Mouse (Mus musculus) embryonic fibroblast, embryonic 13.5 days (primary cell): ENCODE data around the gene Mag. TPM values are rescaled to one million over a fixed set of nuclear protein-coding genes. Genes with fewer than 3 reads are reported as not detected.
"Not testable (repeated sequence)": the region's sequence is repeated elsewhere in the genome, so short reads cannot be mapped to it uniquely, and the experiment has no call there.

ENCODE experiments used
- H3K27ac ChIP-seq: 2 replicates; pipeline ENCODE4 v1.5.1; 2012; ENCODE audit warnings: low read length, control low read depth, inconsistent platforms; ENCODE audit not compliant: insufficient read depth
- H3K4me1 ChIP-seq: 2 replicates; pipeline ENCODE4 v1.6.1; 2011; ENCODE audit warnings: low read length; ENCODE audit not compliant: control insufficient read depth, insufficient read depth
- H3K4me3 ChIP-seq: 2 replicates; pipeline ENCODE4 v1.5.1; 2011; ENCODE audit warnings: mild to moderate bottlenecking, control low read depth, low read length; ENCODE audit not compliant: insufficient read depth
- CTCF ChIP-seq: IDR thresholded peaks from 2 replicates; pipeline ENCODE4 v1.5.1; 2011; ENCODE audit warnings: mild to moderate bottlenecking, control low read depth, low read length, moderate library complexity, borderline replicate concordance; ENCODE audit not compliant: insufficient read depth
- POLR2A ChIP-seq: IDR thresholded peaks from 2 replicates; pipeline ENCODE4 v1.6.1; 2011; ENCODE audit warnings: low read depth, mild to moderate bottlenecking, control low read depth, low read length, moderate library complexity
- polyA plus RNA-seq: library from polyadenylated mRNA; stranded (reverse); fragments of >200 nt; gene quantifications from 2 replicates; pipeline ENCODE4 v1.2.4, GENCODE M21; 2011; ENCODE audit warnings: low read depth; ENCODE audit not compliant: missing spikeins, insufficient read length

Mag gene
- polyA plus RNA-seq, 1 experiment: not detected

DNA sequence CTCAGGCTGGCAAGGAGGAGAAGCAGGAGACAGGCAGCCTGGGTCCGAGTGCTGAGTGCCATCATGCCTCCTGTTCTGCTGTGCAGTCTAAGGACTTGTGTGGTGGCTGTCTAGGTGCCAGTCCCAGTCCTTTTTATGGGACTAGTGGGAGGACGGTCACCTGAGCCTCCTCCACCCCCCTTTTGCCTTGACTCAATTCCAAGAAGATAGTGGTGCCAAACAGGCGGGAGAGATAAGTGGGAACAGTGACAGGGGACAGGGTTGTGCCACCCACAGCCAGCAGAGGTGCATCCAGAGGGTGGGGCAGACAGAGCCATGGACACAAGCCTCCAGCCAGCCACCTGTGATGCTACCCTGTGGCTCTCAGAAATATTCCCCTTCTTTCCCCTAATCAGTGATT lies 9.4 kb upstream of the Mag start:
- TF ChIP-seq CTCF (no peak), POLR2A (no peak)
- H3K4me3 ChIP-seq: no peak overlapping the region
- H3K4me1 ChIP-seq: no peaks in the 10 kb centered on the region
- no peak overlapping the region for H3K27ac ChIP-seq

DNA sequence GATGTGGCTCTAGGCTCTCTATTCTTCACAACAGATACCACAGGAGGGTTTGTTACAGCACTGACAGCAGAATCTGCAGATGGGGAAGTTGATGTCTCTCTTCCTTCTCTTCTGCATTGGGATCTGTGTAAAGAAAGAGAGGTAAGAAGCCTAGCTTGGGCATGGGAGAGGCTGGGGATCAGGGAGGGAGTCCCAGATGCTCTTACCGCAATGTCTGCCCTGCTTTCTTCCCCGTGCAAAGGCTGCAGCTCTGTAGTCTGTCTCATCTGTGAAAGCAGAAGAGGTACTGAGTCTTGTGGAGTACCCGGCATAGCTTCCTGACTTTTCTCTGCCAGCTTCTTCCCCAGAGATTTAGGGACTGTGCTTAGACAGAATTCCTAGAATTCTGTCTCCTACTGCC lies 7.8 kb upstream of the Mag start:
- not testable (repeated sequence) for H3K27ac ChIP-seq, H3K4me1 ChIP-seq, H3K4me3 ChIP-seq

DNA sequence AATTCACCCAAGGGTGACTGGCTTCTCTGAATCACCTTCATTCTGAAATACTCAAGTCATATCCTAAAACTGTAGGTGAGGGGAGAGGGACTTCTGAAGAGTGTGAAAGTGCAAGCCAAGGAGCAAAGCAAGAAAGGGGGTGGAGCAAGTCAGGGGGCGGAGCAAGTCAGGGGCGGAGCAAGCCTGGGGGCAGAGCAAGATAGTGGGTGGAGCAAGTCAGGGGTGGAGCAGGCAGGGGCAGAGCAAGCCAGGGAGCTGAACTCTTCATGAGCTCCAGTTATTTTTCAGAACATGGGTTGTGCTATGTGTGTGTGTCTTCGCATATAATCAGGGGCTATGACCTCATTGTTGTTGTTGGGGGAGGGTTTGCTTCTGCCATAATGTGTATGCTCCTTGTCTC lies 5.5 kb upstream of the Mag start:
- H3K27ac ChIP-seq: no peak overlapping the region
- H3K4me1 ChIP-seq: no peaks in the 10 kb centered on the region
- no peak overlapping the region for H3K4me3 ChIP-seq
- no peak for TF ChIP-seq CTCF
- no peak for TF ChIP-seq POLR2A

DNA sequence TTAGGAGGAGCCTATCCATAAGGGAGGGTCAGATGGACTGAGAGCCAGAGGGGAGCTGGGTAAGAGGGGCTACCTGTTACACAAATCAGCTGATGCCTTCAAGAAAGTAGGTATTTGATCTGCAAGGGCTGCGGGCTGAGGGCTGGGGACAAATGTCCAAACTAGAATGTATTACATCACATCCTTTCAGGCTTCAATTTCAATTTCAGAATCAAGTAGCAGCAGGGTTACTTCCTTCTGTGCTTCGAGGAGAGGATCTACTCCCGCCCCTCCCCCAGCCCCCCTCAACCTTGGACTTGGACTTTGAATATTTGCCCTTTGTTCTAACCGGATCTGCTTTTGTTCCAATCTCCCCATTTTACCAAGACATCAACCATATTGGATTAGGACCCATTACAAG lies 2.5 kb upstream of the Mag start:
- no peak overlapping the region for H3K27ac ChIP-seq
- H3K4me1 ChIP-seq: no peaks in the 10 kb centered on the region
- no peak overlapping the region for H3K4me3 ChIP-seq
- TF ChIP-seq POLR2A: no peak
- TF ChIP-seq CTCF: no peak

DNA sequence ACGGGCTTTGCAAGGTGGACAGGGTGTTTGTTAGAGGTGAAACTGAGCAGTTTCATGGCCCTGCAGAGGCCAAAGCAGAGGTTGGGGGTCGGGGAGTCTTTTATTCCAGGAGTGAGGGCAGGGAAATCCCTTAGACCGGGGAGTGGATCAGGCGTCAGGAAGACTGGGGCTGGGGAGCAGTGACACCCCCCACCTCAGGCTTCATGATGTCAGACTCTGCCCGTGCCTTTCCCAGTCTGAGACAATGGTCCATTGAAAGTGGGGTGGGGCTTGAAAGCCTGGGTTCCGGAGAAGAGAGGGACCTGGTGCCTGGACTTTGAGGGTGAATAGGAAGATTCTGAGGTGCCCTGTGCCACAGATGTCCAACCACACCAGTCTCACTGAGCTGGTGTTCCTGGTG lies 2.0 kb upstream of the Mag start:
- no peak overlapping the region for H3K27ac ChIP-seq
- no peaks in the 10 kb centered on the region for H3K4me1 ChIP-seq
- no peak overlapping the region for H3K4me3 ChIP-seq
- TF ChIP-seq CTCF (no peak), POLR2A (no peak)

DNA sequence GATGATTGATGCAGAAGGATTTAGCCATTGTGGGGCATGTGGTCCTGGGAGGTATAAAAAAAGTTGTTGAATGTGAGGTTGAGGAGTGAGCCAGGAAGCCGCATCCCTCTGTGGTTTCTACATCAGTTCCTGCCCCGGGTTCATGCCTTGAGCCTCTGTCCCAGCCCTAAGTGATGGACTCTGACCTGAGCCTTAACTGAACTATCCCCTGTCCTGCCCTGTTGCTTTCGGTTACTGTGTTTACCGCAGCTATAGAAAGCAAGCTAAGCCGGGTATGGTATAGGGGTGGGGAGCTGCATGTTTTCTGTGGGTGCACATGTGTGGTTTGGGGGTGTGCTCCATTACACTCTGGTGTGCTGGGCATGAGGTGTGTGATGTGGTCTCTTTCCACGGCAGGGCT lies 4.9 kb downstream of the Mag start:
- H3K4me1 ChIP-seq: no peaks in the 10 kb centered on the region
- H3K4me3 ChIP-seq: no peak overlapping the region
- TF ChIP-seq CTCF (no peak), POLR2A (no peak)
- no peak overlapping the region for H3K27ac ChIP-seq

DNA sequence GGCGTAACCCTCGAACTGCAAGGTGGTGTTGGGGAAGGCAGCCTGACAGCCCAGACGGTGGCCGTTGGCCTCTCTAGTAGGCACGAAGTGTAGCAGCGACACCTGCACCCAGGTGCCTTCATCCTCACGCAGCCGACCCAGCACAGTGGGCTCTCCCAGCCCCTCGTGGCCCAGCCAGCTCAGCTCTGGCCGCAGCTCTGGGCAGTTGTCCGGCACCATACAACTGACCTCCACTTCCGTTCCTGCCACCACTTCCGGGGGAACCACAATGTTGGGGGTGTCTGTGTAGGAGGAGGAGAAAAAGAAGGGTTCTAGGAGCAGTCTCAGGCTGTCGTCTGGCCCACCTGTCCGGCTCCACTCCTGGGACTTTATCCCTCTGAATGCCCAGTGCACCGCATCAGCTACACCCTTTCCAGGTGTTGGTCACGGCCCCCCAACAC lies 5.7 kb downstream of the Mag start:
- Histone ChIP-seq H3K4me1 (no peaks in the 10 kb centered on the region), H3K27ac (no peak overlapping the region), H3K4me3 (no peak overlapping the region)
- TF ChIP-seq CTCF (no peak), POLR2A (no peak)

DNA sequence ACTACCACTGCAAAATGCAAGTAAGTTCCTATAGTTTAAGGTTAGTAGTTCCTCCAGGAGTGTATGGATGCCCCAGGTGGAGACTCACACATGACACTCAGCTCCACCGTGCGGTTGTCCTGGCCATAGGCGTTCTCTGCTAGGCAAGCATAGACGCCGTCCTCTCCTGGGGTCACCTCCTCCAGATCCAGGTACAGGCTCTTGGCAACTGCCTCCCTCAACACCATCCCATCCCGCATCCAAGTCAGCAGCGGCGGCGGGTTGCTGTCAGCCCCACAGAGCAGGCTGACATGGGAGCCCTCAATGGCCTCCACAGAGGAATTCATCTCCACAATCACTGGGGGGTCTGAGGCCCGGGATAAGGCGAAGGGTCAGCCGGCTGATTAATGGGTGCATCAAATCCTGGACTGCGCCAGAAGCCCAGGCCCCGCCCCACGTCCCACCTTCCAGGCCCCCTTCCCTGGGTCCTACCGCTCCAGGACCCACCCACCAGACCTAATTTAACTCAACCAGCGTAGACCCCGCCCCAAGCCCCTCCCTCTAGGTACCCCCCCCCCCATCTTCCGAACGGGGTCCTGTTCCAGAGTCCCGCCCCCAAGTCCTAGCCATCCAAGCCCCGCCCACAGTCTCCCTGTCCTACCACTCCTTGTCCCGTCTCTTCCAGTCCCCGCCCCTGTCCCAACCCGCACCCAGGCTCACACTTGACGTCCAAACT lies 6.2 kb downstream of the Mag start:
- H3K27ac ChIP-seq: no peak overlapping the region
- TF ChIP-seq POLR2A (no peak), CTCF (no peak)
- no peak overlapping the region for H3K4me3 ChIP-seq
- H3K4me1 ChIP-seq: no peaks in the 10 kb centered on the region

DNA sequence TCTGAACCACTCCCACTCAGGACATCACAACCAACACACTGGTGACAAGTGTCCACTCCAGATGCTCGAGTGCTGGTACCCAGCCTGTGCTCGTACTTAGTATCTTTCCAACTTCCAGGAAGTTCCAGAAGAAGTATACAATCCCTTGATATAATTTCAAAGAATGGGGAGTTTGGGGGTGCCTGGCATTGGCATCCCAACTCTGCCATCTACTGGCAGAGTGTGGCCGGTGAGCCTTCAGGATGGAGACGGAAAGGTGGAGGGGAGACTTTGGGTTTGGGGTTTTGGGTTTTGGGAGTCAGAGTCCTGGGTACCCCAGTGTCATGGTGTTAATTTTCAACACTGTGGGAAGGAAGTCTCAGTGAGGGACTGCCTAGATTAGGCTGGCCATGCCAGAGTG lies 10.6 kb downstream of the Mag start:
- no peak for TF ChIP-seq CTCF
- TF ChIP-seq POLR2A: no peak
- Histone ChIP-seq H3K4me3 (no peak overlapping the region), H3K4me1 (no peaks in the 10 kb centered on the region), H3K27ac (no peak overlapping the region)

DNA sequence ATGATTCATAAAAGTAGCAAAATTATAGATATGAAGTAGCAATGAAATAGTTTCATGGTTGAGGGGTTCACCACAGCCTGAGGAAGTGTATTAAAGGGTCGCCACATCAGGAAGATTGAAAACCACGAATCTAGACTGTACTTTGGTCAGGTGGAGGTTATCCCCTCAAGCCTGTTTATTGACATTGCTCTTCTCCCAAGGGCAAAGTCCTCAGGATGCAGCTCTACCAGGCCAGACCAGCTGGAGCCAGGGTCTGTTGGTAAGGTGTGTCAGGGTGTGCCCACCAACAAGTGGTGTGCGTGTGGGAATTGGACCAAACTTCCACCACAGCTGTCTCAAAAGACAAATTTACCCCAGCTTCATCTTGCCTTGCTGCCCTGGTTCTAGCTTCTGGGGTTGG lies 19.5 kb downstream of the Mag start:
- Histone ChIP-seq H3K27ac (no peak overlapping the region), H3K4me3 (no peak overlapping the region), H3K4me1 (no peaks in the 10 kb centered on the region)
- TF ChIP-seq POLR2A (no peak), CTCF (no peak)

DNA sequence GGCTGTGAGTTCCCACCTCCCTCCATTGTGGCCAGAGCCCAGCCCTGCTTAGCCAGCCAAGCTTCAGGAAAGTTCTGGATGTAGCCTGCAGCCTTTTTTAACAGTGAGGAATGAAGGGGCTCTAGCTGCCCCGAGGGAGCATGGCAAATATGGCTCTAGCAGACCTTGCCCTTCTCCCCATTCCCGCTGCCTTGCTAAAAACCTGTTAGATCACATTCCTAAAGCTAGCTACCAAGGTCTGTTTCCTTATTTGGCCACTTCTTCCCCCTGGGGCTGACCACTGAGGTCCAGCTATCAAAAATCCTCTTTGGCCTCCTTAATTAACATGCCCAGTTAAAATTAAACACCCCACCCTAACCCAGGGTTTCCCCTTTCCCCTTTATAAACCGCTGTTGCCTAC lies 22.2 kb downstream of the Mag start:
- no peak overlapping the region for H3K27ac ChIP-seq
- TF ChIP-seq POLR2A: no peak
- H3K4me1 ChIP-seq: no peaks in the 10 kb centered on the region
- H3K4me3 ChIP-seq: no peak overlapping the region
